Mouse (Mus musculus) liver, embryonic 14.5 days (tissue): ENCODE results near the gene Cep295nl.

Source experiments
- CTCF ChIP-seq: IDR thresholded peaks from 2 replicates; pipeline ENCODE4 v1.5.1; 2016; ENCODE audit warnings: antibody characterized with exemption, low read depth, control low read depth
- EP300 ChIP-seq: IDR thresholded peaks from 2 replicates; pipeline ENCODE4 v1.6.1; 2016; ENCODE audit warnings: antibody characterized with exemption, low read depth

DNA sequence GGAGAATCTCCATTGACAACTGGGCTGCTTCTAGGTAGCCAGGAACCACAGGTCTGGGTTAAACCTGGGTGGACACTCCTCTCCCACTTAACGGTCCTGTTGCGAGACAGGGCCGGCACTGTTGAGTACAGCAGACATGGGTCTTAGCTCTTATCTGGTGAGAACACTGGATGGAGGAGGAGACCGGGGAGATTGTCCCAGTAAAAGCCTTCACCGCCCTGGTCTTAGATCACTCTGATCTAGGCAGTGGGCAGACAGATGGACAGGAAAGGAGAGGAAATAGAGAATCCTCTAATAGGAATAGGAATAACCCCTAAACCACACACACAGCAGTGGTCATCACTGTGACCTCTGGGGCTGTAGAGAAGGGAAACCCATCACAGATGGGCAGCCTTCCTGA, 18.3 kb downstream of the Cep295nl start:
- no peak for TF ChIP-seq CTCF
- TF ChIP-seq EP300: no peak
